Mouse (Mus musculus): ENCODE measurements around the gene Fam78a. TPM values are rescaled to one million over a fixed set of nuclear protein-coding genes. Genes with fewer than 3 reads are reported as not detected.

Gene Fam78a
- polyA plus RNA-seq, 1 experiment from 2014 or later: 0.46 TPM

DNA sequence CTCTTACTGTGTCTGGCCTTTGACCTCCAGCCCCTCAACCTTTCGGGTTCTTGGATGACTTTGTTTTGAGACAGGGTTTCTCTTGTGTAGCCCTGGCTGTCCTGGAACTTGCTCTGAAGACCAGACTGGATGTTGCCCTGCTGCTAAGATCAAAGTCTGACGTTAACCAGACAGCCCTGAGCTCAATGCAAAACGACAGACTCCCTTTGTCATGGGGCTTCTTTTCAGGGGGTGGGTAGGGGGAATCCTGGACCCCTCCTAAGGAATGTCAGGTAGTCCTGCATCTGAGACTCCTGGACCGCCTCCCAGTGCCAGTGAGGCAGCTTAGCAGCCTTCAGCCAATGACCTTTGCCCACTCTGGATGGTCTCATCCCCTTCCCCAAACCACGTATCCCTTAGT is 25.9 kb downstream of the Fam78a start:
- Histone ChIP-seq H3K27ac (replicated peaks) (no peak overlapping the region), H3K36me3 (ENCODE audit: control insufficient read depth, insufficient read depth, low read length) (no peaks in the 10 kb centered on the region), H3K4me3 (ENCODE audit: low read depth, low read length) (no peak overlapping the region), H3K9ac (ENCODE audit: low read length) (no peak overlapping the region), H3K9me3 (ENCODE audit: control insufficient read depth, low read length) (no peaks in the 10 kb centered on the region), H3K4me2 (replicated peaks; ENCODE audit: low read depth) (no peak overlapping the region), H3K27me3 (ENCODE audit: control insufficient read depth, insufficient read depth, low read length) (no peaks in the 10 kb centered on the region), H3K4me1 (replicated peaks; ENCODE audit: control insufficient read depth, insufficient read depth) (no peaks in the 10 kb centered on the region)
- WGBS: 33% methylated on average over 5 of the region's 5 CpGs
- DNase-seq (ENCODE audit: low spot score) (no peak), ATAC-seq (ENCODE audit: low FRiP score, low TSS enrichment) (no peak)
- no peak for TF ChIP-seq EP300 (optimal IDR thresholded peaks at IDR 0.05)
- TF ChIP-seq CTCF (IDR thresholded peaks at IDR 0.05; ENCODE audit: low read depth): no peak

DNA sequence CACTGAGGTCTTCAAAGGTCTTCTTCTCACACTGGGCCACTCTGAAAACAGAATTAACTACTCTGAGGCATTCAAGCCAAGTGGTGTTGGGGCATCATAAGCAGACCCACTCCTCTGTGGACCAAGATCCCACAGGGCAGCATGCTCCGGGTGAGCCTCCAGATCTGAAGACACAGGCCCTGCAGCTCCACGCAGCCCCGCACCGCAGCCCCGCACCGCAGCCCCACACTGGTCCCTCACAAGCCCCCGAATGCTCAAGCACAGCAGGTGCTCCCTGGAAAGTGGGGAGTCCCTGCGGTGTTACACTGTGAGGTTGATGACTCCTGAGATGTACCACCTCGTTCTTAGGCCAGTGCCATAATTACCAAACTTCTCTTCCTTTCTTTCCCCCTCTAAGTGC is 26.4 kb downstream of the Fam78a start:
- DNase-seq (ENCODE audit: low spot score) (no peak), ATAC-seq (ENCODE audit: low FRiP score, low TSS enrichment) (no peak)
- Histone ChIP-seq H3K9me3 (ENCODE audit: control insufficient read depth, low read length) (no peaks in the 10 kb centered on the region), H3K27me3 (ENCODE audit: control insufficient read depth, insufficient read depth, low read length) (no peaks in the 10 kb centered on the region), H3K9ac (ENCODE audit: low read length) (no peak overlapping the region), H3K36me3 (ENCODE audit: control insufficient read depth, insufficient read depth, low read length) (no peaks in the 10 kb centered on the region), H3K27ac (replicated peaks) (no peak overlapping the region), H3K4me2 (replicated peaks; ENCODE audit: low read depth) (no peak overlapping the region), H3K4me1 (replicated peaks; ENCODE audit: control insufficient read depth, insufficient read depth) (no peaks in the 10 kb centered on the region), H3K4me3 (ENCODE audit: low read depth, low read length) (no peak overlapping the region)
- no peak for TF ChIP-seq EP300 (optimal IDR thresholded peaks at IDR 0.05)
- no peak for TF ChIP-seq CTCF (IDR thresholded peaks at IDR 0.05; ENCODE audit: low read depth)
- 74% methylated on average over 9 of the region's 9 CpGs for WGBS

DNA sequence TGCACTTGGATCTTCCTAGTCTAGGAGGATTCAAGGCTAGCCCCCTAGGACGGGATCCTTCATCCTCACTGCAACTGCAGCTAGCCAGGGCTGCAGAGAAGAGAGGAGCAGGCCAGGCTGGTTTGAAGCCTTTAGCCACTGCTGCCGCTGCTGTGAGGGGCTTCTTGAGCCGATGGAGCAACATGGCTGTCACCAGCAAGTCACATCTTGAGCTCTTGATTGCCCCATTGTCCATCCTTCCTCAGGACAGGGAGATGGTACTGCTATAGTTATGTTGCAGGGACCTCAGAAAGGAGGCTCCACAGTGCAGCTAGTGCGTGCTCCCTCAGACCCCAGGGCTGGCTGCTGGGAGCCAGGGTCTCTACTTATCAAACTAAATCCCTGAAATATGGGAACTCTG is 26.9 kb downstream of the Fam78a start:
- H3K4me2 ChIP-seq (replicated peaks; ENCODE audit: low read depth): no peak overlapping the region
- WGBS: 79% methylated on average over 4 of the region's 4 CpGs
- no peak for DNase-seq (ENCODE audit: low spot score)
- ATAC-seq (ENCODE audit: low FRiP score, low TSS enrichment): no peak
- no peaks in the 10 kb centered on the region for H3K9me3 ChIP-seq (ENCODE audit: control insufficient read depth, low read length)
- no peaks in the 10 kb centered on the region for H3K27me3 ChIP-seq (ENCODE audit: control insufficient read depth, insufficient read depth, low read length)
- H3K36me3 ChIP-seq (ENCODE audit: control insufficient read depth, insufficient read depth, low read length): no peaks in the 10 kb centered on the region
- no peak overlapping the region for H3K27ac ChIP-seq (replicated peaks)
- no peak overlapping the region for H3K4me3 ChIP-seq (ENCODE audit: low read depth, low read length)
- no peaks in the 10 kb centered on the region for H3K4me1 ChIP-seq (replicated peaks; ENCODE audit: control insufficient read depth, insufficient read depth)
- H3K9ac ChIP-seq (ENCODE audit: low read length): no peak overlapping the region
- TF ChIP-seq EP300 (optimal IDR thresholded peaks at IDR 0.05): no peak
- TF ChIP-seq CTCF (IDR thresholded peaks at IDR 0.05; ENCODE audit: low read depth): no peak

DNA sequence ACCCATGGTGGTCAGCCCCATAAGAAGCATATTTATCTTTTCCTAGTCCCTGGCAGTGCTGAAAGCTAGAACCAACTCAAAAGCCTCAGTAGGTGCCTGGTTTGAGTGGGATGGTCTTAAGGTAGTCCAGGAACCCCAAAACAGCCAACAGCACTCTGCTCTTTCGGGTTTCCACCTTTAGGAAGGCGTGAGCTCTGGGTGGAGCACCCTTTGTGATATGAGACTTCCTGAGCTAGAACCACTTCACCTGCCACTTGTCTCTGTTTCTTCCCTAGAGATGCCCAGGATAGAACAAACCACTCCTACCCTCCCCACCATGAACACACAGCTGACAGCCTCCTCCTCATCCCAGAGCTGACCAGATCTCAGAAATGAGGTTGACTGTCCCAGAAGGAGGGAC is 27.3 kb downstream of the Fam78a start:
- TF ChIP-seq CTCF (IDR thresholded peaks at IDR 0.05; ENCODE audit: low read depth) (no peak), EP300 (optimal IDR thresholded peaks at IDR 0.05) (no peak)
- Histone ChIP-seq H3K36me3 (ENCODE audit: control insufficient read depth, insufficient read depth, low read length) (peaks cover 2% of the 10 kb centered on the region; the same call in 1 of the 2 replicates), H3K4me1 (replicated peaks; ENCODE audit: control insufficient read depth, insufficient read depth) (no peaks in the 10 kb centered on the region), H3K9me3 (ENCODE audit: control insufficient read depth, low read length) (no peaks in the 10 kb centered on the region), H3K4me3 (ENCODE audit: low read depth, low read length) (no peak overlapping the region), H3K27ac (replicated peaks) (no peak overlapping the region), H3K4me2 (replicated peaks; ENCODE audit: low read depth) (no peak overlapping the region), H3K27me3 (ENCODE audit: control insufficient read depth, insufficient read depth, low read length) (no peaks in the 10 kb centered on the region), H3K9ac (ENCODE audit: low read length) (no peak overlapping the region)
- DNase-seq (ENCODE audit: low spot score) (no peak), ATAC-seq (ENCODE audit: low FRiP score, low TSS enrichment) (no peak)
- 78% methylated on average over 2 of the region's 2 CpGs for WGBS

DNA sequence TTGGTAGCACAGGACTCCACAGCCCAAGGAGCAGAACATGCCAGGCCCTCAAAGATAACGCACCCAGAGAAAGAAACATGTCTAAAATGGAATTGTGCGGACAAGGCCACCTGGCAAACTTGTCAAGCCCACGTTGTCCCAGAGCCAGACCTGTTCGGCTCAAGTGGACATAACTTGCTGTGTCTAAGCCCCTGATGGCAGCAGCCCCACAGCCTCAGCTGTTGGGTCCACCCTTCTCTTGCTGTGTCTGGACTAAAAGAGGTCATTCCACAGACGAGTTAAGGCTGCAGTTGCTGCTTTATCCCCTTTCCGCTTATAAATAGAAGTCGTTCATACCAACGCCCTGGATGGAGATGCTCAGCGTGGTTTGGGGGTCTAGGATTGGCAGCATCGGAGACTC is 28.1 kb downstream of the Fam78a start:
- Histone ChIP-seq H3K27ac (replicated peaks) (no peak overlapping the region), H3K36me3 (ENCODE audit: control insufficient read depth, insufficient read depth, low read length) (peaks cover 7% of the 10 kb centered on the region; the same call in 1 of the 2 replicates), H3K9me3 (ENCODE audit: control insufficient read depth, low read length) (no peaks in the 10 kb centered on the region), H3K4me1 (replicated peaks; ENCODE audit: control insufficient read depth, insufficient read depth) (no peaks in the 10 kb centered on the region), H3K27me3 (ENCODE audit: control insufficient read depth, insufficient read depth, low read length) (no peaks in the 10 kb centered on the region), H3K9ac (ENCODE audit: low read length) (no peak overlapping the region), H3K4me3 (ENCODE audit: low read depth, low read length) (no peak overlapping the region), H3K4me2 (replicated peaks; ENCODE audit: low read depth) (no peak overlapping the region)
- DNase-seq (ENCODE audit: low spot score) (no peak), ATAC-seq (ENCODE audit: low FRiP score, low TSS enrichment) (no peak)
- WGBS: 78% methylated on average over 10 of the region's 10 CpGs
- TF ChIP-seq EP300 (optimal IDR thresholded peaks at IDR 0.05) (no peak), CTCF (IDR thresholded peaks at IDR 0.05; ENCODE audit: low read depth) (no peak)

DNA sequence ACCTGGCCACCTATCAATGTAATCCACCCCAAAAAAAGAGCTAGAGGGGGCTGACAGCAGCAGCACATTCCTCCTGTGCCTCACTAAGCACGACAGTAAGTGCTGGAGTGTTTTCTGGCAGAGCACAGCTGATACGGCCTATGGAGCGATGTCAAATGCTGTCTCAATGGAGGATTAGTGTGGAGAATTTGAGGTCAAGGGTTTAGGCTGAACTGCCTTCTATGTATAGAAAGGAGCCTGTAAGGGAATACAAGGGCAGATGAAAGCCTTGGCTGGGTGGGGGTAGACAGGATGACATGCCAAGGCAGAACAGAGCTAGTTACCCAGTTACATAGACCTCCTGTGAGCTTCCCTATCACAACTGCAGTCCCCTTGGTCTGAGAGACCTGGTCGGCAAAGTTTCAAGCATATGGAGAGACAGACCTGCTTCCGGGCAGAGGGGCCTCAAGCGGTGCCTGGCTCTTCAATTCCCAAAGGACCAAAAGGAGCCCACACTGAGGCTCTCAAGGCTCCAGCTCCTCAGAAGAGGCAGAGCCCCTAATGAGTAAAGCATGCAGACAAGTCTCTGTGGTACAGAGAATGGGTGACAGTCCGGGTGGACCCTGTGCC is 29.2 kb downstream of the Fam78a start:
- Histone ChIP-seq H3K27me3 (ENCODE audit: control insufficient read depth, insufficient read depth, low read length) (no peaks in the 10 kb centered on the region), H3K36me3 (ENCODE audit: control insufficient read depth, insufficient read depth, low read length) (peaks cover 10% of the 10 kb centered on the region), H3K4me1 (replicated peaks; ENCODE audit: control insufficient read depth, insufficient read depth) (no peaks in the 10 kb centered on the region), H3K4me3 (ENCODE audit: low read depth, low read length) (no peak overlapping the region), H3K27ac (replicated peaks) (no peak overlapping the region), H3K4me2 (replicated peaks; ENCODE audit: low read depth) (no peak overlapping the region), H3K9ac (ENCODE audit: low read length) (no peak overlapping the region), H3K9me3 (ENCODE audit: control insufficient read depth, low read length) (no peaks in the 10 kb centered on the region)
- 61% methylated on average over 7 of the region's 7 CpGs for WGBS
- DNase-seq (ENCODE audit: low spot score) (no peak), ATAC-seq (ENCODE audit: low FRiP score, low TSS enrichment) (no peak)
- TF ChIP-seq CTCF (IDR thresholded peaks at IDR 0.05; ENCODE audit: low read depth) (no peak), EP300 (optimal IDR thresholded peaks at IDR 0.05) (no peak)
